Mouse (Mus musculus) embryo, embryonic 10.5 days (tissue): ENCODE results near the gene Spata4.
"Not testable (repeated sequence)": the region's sequence is repeated elsewhere in the genome, so short reads cannot be mapped to it uniquely, and the experiment has no call there.

ENCODE experiments used
- DNase-seq: peaks from one replicate; pipeline ENCODE4 v3.0.0-alpha.2; 2015; ENCODE audit warnings: low spot score

Spata4 gene

GRCm38 (mm10) chr8:54600671-54601251, at the start of gene Spata4:
Gene Spata4, plus strand, starts transcription at chr8:54600781.
- DNase-seq = peak; percentile 82

- DNase-seq = no peak
These were observed 45.7 kb upstream of the Spata4 start for GRCm38 (mm10) chr8:54554921-54555320.

GRCm38 (mm10) chr8:54562137-54562536, 38.4 kb upstream of the Spata4 start:
- no peak for DNase-seq

GRCm38 (mm10) chr8:54565181-54565580, 35.4 kb upstream of the Spata4 start:
- DNase-seq = no peak

- DNase-seq = no peak
These were observed 34.8 kb upstream of the Spata4 start for GRCm38 (mm10) chr8:54565603-54566260.

GRCm38 (mm10) chr8:54567168-54567567, 33.4 kb upstream of the Spata4 start:
- DNase-seq = no peak

GRCm38 (mm10) chr8:54570618-54571609, 29.7 kb upstream of the Spata4 start:
- DNase-seq = no peak

GRCm38 (mm10) chr8:54581436-54581835, 19.1 kb upstream of the Spata4 start:
- no peak for DNase-seq

- DNase-seq = no peak
These were observed 17.7 kb upstream of the Spata4 start for GRCm38 (mm10) chr8:54582886-54583285.

- DNase-seq = no peak
These were observed 5.9 kb upstream of the Spata4 start for GRCm38 (mm10) chr8:54594634-54595033.

- DNase-seq = no peak
These were observed 4.5 kb upstream of the Spata4 start for GRCm38 (mm10) chr8:54596051-54596450.

- DNase-seq = no peak
These were observed 3.6 kb upstream of the Spata4 start for GRCm38 (mm10) chr8:54596940-54597339.

GRCm38 (mm10) chr8:54597386-54597785, 3.2 kb upstream of the Spata4 start:
- no peak for DNase-seq

- DNase-seq = no peak
These were observed 2.9 kb downstream of the Spata4 start for GRCm38 (mm10) chr8:54603440-54603839.

GRCm38 (mm10) chr8:54609336-54609735, 8.8 kb downstream of the Spata4 start:
- DNase-seq = no peak

GRCm38 (mm10) chr8:54610238-54610637, 9.7 kb downstream of the Spata4 start:
- DNase-seq = no peak

GRCm38 (mm10) chr8:54616710-54617109, 16.1 kb downstream of the Spata4 start:
- not testable (repeated sequence) for DNase-seq

- DNase-seq = no peak
These were observed 38.1 kb downstream of the Spata4 start for GRCm38 (mm10) chr8:54638634-54639033.
